Mouse (Mus musculus) limb, embryonic 11.5 days (tissue): Measurements from ENCODE around the gene Selenoh. TPM values are rescaled to one million over a fixed set of nuclear protein-coding genes. Genes with fewer than 3 reads are reported as not detected.

Experiments used
- ATAC-seq: fragments of 200-750 bp; cut with Nextera tagmentation; 2 replicates; pipeline ENCODE4 v1.8.0; 2017; ENCODE audit warnings: low read depth; ENCODE audit not compliant: insufficient number of reproducible peaks, low FRiP score, low TSS enrichment
- DNase-seq: peaks from one replicate; pipeline ENCODE4 v3.0.0-alpha.2; 2015; ENCODE audit warnings: low spot score
- H3K27ac ChIP-seq: fragments of 300-500 bp; sonication (generic); replicated peaks from 2 replicates; pipeline ENCODE4 v1.5.1; 2014; ENCODE audit warnings: low read depth, mild to moderate bottlenecking, low read length
- H3K27me3 ChIP-seq: fragments of 300-500 bp; sonication (generic); 2 replicates; pipeline ENCODE4 v1.6.1; 2014; ENCODE audit warnings: mild to moderate bottlenecking, low read length, mixed read lengths; ENCODE audit not compliant: control insufficient read depth, insufficient read depth
- H3K36me3 ChIP-seq: fragments of 300-500 bp; sonication (generic); 2 replicates; pipeline ENCODE4 v1.6.1; 2014; ENCODE audit warnings: mild to moderate bottlenecking, low read length, moderate library complexity, mixed read lengths; ENCODE audit not compliant: control insufficient read depth, insufficient read depth
- H3K4me1 ChIP-seq: fragments of 300-500 bp; sonication (generic); 2 replicates; pipeline ENCODE4 v1.6.1; 2014; ENCODE audit warnings: low read length, mixed read lengths; ENCODE audit not compliant: control insufficient read depth, insufficient read depth
- H3K4me2 ChIP-seq: fragments of 300-500 bp; sonication (generic); 2 replicates; pipeline ENCODE4 v1.6.1; 2014; ENCODE audit warnings: low read depth, mild to moderate bottlenecking, moderate library complexity; ENCODE audit not compliant: severe bottlenecking
- H3K4me3 ChIP-seq: fragments of 300-500 bp; sonication (generic); 2 replicates; pipeline ENCODE4 v1.5.1; 2014; ENCODE audit warnings: low read depth, low read length
- H3K9ac ChIP-seq: fragments of 300-500 bp; sonication (generic); 2 replicates; pipeline ENCODE4 v1.6.1; 2014; ENCODE audit warnings: mild to moderate bottlenecking, low read length
- H3K9me3 ChIP-seq: fragments of 300-500 bp; sonication (generic); 2 replicates; pipeline ENCODE4 v1.6.1; 2016; ENCODE audit warnings: low read length; ENCODE audit not compliant: control insufficient read depth
- WGBS: fragments of 180-500 bp; shearing (Covaris S2); extraction: QIAGEN DNeasy Blood & Tissue Kit; methylation state at CpG from one replicate; pipeline ENCODE4 v1.1.7; 2014; 5-methylcytosine and 5-hydroxymethylcytosine counted together
- polyA plus RNA-seq: library from polyadenylated mRNA; unstranded; fragments of >200 nt; fragmentation: Nextera tagmentation; extraction: Ambion mirVana; gene quantifications from 2 replicates; pipeline ENCODE4 v1.2.1, GENCODE M21; 2014

The Selenoh gene
- polyA plus RNA-seq, 1 experiment from 2014 or later = 509 TPM

GRCm38 (mm10) chr2:84646138-84646537 lies 24.4 kb downstream of the Selenoh start:
- WGBS = 76% methylated on average over 1 of the region's 1 CpGs
- Histone ChIP-seq H3K36me3 (no peaks in the 10 kb centered on the region), H3K4me2 (no peak overlapping the region), H3K9me3 (no peaks in the 10 kb centered on the region), H3K4me3 (no peak overlapping the region), H3K27me3 (no peaks in the 10 kb centered on the region), H3K9ac (no peak overlapping the region), H3K27ac (no peak overlapping the region), H3K4me1 (no peaks in the 10 kb centered on the region)
- DNase-seq (no peak), ATAC-seq (no peak)

- Histone ChIP-seq H3K36me3 (no peaks in the 10 kb centered on the region), H3K4me3 (no peak overlapping the region), H3K4me2 (no peak overlapping the region), H3K27ac (no peak overlapping the region), H3K9me3 (no peaks in the 10 kb centered on the region), H3K4me1 (peaks cover 13% of the 10 kb centered on the region), H3K9ac (no peak overlapping the region), H3K27me3 (no peaks in the 10 kb centered on the region)
- ATAC-seq = no peak
- no peak for DNase-seq
Measured at GRCm38 (mm10) chr2:84640833-84641232, 29.7 kb downstream of the Selenoh start.

- Histone ChIP-seq H3K4me1 (peaks cover 16% of the 10 kb centered on the region), H3K9ac (no peak overlapping the region), H3K27ac (no peak overlapping the region), H3K36me3 (no peaks in the 10 kb centered on the region), H3K9me3 (no peaks in the 10 kb centered on the region), H3K4me3 (no peak overlapping the region), H3K4me2 (no peak overlapping the region), H3K27me3 (no peaks in the 10 kb centered on the region)
- 69% methylated on average over 5 of the region's 5 CpGs for WGBS
- ATAC-seq = no peak
- no peak for DNase-seq
Measured at GRCm38 (mm10) chr2:84638428-84639220, 31.9 kb downstream of the Selenoh start.

GRCm38 (mm10) chr2:84637452-84638165 lies 33.0 kb downstream of the Selenoh start:
- 49% methylated on average over 6 of the region's 7 CpGs for WGBS
- H3K27ac ChIP-seq = 0 out of 2 replicates have a peak overlapping the region, but pooled peaks have one; percentile 12
- DNase-seq = no peak
- H3K4me1 ChIP-seq = peaks cover 16% of the 10 kb centered on the region
- no peak overlapping the region for H3K4me2 ChIP-seq
- no peak overlapping the region for H3K4me3 ChIP-seq
- H3K9me3 ChIP-seq = no peaks in the 10 kb centered on the region
- no peaks in the 10 kb centered on the region for H3K36me3 ChIP-seq
- ATAC-seq = no peak
- no peak overlapping the region for H3K9ac ChIP-seq
- H3K27me3 ChIP-seq = no peaks in the 10 kb centered on the region

GRCm38 (mm10) chr2:84636231-84636741 lies 34.3 kb downstream of the Selenoh start:
- ATAC-seq = peak; percentile 20; the same call in 1 of the 2 replicates
- Histone ChIP-seq H3K9me3 (no peaks in the 10 kb centered on the region), H3K4me1 (peaks cover 16% of the 10 kb centered on the region), H3K27me3 (no peaks in the 10 kb centered on the region), H3K9ac (no peak overlapping the region), H3K27ac (peak overlapping the region; percentile 85; the same call in 1 of the 2 replicates), H3K4me2 (peak overlapping the region; percentile 31), H3K36me3 (no peaks in the 10 kb centered on the region), H3K4me3 (no peak overlapping the region)
- DNase-seq = peak; percentile 49
- 26% methylated on average over 8 of the region's 8 CpGs for WGBS

- Histone ChIP-seq H3K27ac (peak overlapping the region; percentile 85), H3K36me3 (no peaks in the 10 kb centered on the region), H3K27me3 (no peaks in the 10 kb centered on the region), H3K4me2 (peak overlapping the region; percentile 31; the same call in 1 of the 2 replicates), H3K9me3 (no peaks in the 10 kb centered on the region), H3K9ac (no peak overlapping the region), H3K4me1 (peaks cover 16% of the 10 kb centered on the region), H3K4me3 (no peak overlapping the region)
- DNase-seq = peak; percentile 67
- ATAC-seq = peak; percentile 87
- WGBS = 0% methylated on average over 2 of the region's 2 CpGs
Measured at GRCm38 (mm10) chr2:84635611-84636010, 35.0 kb downstream of the Selenoh start.

DNA sequence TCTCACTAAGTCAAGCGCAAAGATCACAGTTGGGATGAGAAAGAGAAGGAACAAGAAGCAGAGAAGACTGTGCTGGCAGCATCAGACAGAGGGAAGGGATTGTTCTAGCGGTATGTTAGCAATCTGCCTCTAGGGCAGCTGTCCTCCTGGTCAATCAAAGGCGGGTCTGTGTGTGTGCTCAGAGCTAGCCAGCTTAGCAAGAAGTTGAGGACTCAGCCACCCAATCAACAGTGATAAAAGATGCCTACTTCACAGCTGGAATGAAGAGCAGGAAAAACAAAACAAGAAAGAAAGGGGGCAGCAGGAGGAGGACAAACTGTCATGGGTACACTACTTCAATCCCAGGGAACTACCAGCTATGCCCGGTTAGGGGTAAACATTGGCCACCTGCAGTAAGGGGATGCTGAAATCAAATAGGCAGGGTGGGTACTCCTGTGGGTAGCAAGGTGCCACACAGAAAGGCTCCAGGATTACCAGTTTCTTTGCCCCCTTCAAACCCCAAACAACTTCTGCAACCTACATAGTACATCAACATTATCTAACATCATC lies 35.6 kb downstream of the Selenoh start:
- DNase-seq (no peak), ATAC-seq (no peak)
- peaks cover 16% of the 10 kb centered on the region for H3K4me1 ChIP-seq
- H3K36me3 ChIP-seq = no peaks in the 10 kb centered on the region
- peak overlapping the region; percentile 85 for H3K27ac ChIP-seq
- no peaks in the 10 kb centered on the region for H3K9me3 ChIP-seq
- H3K9ac ChIP-seq = no peak overlapping the region
- no peak overlapping the region for H3K4me2 ChIP-seq
- H3K27me3 ChIP-seq = no peaks in the 10 kb centered on the region
- 33% methylated on average over 4 of the region's 4 CpGs for WGBS
- H3K4me3 ChIP-seq = no peak overlapping the region

- ATAC-seq (no peak), DNase-seq (no peak)
- H3K9ac ChIP-seq = no peak overlapping the region
- H3K27ac ChIP-seq = no peak overlapping the region
- WGBS = 82% methylated on average over 4 of the region's 4 CpGs
- no peak overlapping the region for H3K4me3 ChIP-seq
- H3K27me3 ChIP-seq = no peaks in the 10 kb centered on the region
- H3K9me3 ChIP-seq = no peaks in the 10 kb centered on the region
- no peaks in the 10 kb centered on the region for H3K36me3 ChIP-seq
- H3K4me2 ChIP-seq = no peak overlapping the region
- H3K4me1 ChIP-seq = peaks cover 16% of the 10 kb centered on the region
Measured at GRCm38 (mm10) chr2:84634006-84634405, 36.6 kb downstream of the Selenoh start.
